In the genomic region with DNA sequence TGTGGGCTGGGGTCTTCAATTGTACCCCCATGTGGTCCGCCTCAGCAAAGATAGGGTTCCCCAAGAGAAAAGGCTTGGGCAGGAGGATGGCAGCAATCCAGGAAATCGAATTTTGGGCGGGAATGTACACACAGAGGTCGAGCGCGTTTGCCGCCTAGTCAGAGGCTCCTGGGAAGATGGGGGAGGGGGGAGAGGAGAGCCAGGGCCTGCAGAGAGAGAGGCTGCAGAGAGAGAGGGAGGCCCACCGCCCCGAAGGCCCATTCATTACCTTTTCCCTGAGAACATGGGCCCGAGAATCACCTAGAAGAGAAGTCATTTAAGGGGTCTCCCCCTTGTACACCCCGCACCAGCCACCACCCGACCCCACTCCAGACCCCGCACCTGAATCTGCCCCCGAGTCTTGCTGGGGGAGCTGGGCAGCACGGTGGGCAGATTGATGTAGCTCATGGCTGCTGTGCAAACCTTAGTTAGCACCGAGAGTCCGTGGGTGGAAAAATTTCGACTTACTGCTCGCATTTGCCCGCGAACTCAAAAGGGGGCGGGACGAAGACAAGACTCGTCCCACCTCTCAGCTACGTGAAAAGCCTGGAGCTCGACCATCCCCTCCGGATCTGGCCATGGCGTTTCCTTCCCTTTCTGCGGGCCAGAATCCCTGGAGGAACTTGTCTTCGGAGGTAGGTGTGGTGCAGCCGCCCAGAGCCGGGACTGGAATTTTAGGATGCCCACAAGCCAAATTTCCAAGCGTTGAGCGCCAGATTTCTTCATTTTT, we compare ENCODE assay signal across 8 mouse cellular contexts. TPM values are rescaled to one million over a fixed set of nuclear protein-coding genes. Genes with fewer than 3 reads are reported as not detected.
DNase-seq lines count a peak whose midpoint lies in the region; ATAC-seq and TF ChIP-seq lines count a peak whose summit lies in the region.

A gene (plus strand): TSS at position 592 of the 769 bp plus-strand sequence.
A gene (minus strand): TSS at position 760 of the 769 bp plus-strand sequence.

- TF ChIP-seq POLR2A in thymus, adult 2 months (IDR thresholded peaks at IDR 0.05; ENCODE audit: control insufficient read depth, extremely low read depth, insufficient read depth, low read length, poor library complexity) = no peak

- WGBS in liver, embryonic 13.5 days (ENCODE audit: insufficient replicate concordance) = under 1% methylated on average over 34 of the region's 34 CpGs
- WGBS in thymus, adult 2 months = under 1% methylated on average over 34 of the region's 34 CpGs

- H3K36me3 ChIP-seq in liver, embryonic 13.5 days = peaks cover 39% of the 10 kb centered on the region
- peaks cover 6% of the 10 kb centered on the region; the same call in 1 of the 2 replicates for H3K36me3 ChIP-seq in thymus, adult 2 months (ENCODE audit: control insufficient read depth, insufficient read depth, low read length)

- peak within 1 kb of the TSS; percentile 97 for H3K9ac ChIP-seq in liver, embryonic 13.5 days

- H3K9me3 ChIP-seq in liver, embryonic 13.5 days (replicated peaks) = no peaks in the 10 kb centered on the region

- peak within 1 kb of the TSS; percentile 96 for H3K4me2 ChIP-seq in liver, embryonic 13.5 days

- peak within 1 kb of the TSS; percentile 86 for H3K4me3 ChIP-seq in liver, embryonic 13.5 days (replicated peaks)
- H3K4me3 ChIP-seq in thymus, adult 2 months (ENCODE audit: control insufficient read depth, insufficient read depth, low read length) = peak within 1 kb of the TSS; percentile 54

- peak; percentile 62 for ATAC-seq in liver, embryonic 13.5 days (ENCODE audit: low read depth)

- no peak for TF ChIP-seq CTCF in thymus, adult 2 months (IDR thresholded peaks at IDR 0.05; ENCODE audit: borderline replicate concordance, control insufficient read depth, extremely low read depth, insufficient read depth, low read length, poor library complexity)

- H3K27ac ChIP-seq in liver, embryonic 13.5 days = peak within 1 kb of the TSS; percentile 95
- peak within 1 kb of the TSS; percentile 90 for H3K27ac ChIP-seq in thymus, adult 2 months (ENCODE audit: control insufficient read depth, insufficient read depth, low read length)

- H3K27me3 ChIP-seq in liver, embryonic 13.5 days = no peaks in the 10 kb centered on the region
- no peaks in the 10 kb centered on the region for H3K27me3 ChIP-seq in thymus, adult 2 months (ENCODE audit: control insufficient read depth, insufficient read depth, low read length)

- H3K4me1 ChIP-seq in liver, embryonic 13.5 days (replicated peaks) = peaks cover 89% of the 10 kb centered on the region
- peaks cover 53% of the 10 kb centered on the region for H3K4me1 ChIP-seq in thymus, adult 2 months (replicated peaks; ENCODE audit: control insufficient read depth, insufficient read depth, low read length)

- intact Hi-C loops in gastrocnemius, postnatal 36 days (cut with DNase I) = loop anchor here (1.0 to 5.0 kb wide), 4 partner anchors 35 to 593 kb away; no protein-coding TSS in a partner anchor

- peak; percentile 52 for DNase-seq in gastrocnemius, adult 18-20 months (ENCODE audit: low spot score)
- DNase-seq in gastrocnemius, adult 8-10 months (ENCODE audit: low spot score in 2 of 2) = no peak
- peak; percentile 84 for DNase-seq in c-Kit-positive CD71-positive TER-119-positive erythroid progenitor cells, embryonic 14.5 days (ENCODE audit: low spot score)
- peak; percentile 53 to 57 for DNase-seq in gastrocnemius, postnatal 36 days
- peak; percentile 91 for DNase-seq in induced T-regulatory cell, adult 2 months (ENCODE audit: low read depth)
- peak; percentile 78 for DNase-seq in liver, embryonic 13.5 days
- DNase-seq in neural tube, embryonic 10.5 days (ENCODE audit: extremely low spot score, low spot score) = peak; percentile 81
- DNase-seq in thymus, adult 2 months = peak; percentile 67

RNA-seq across cellular contexts. Expression of the first gene that starts in this region (rescaled TPM):
- 1 to 10 TPM; 2.8 to 4.5 TPM for total RNA-seq in gastrocnemius, adult 18-20 months (2021)
- 1 to 10 TPM; 2.0 to 4.6 (median 3.4) TPM for total RNA-seq in gastrocnemius, adult 8-10 months (2022)
- 1 to 10 TPM; 2.7 to 3.0 TPM for total RNA-seq in gastrocnemius, postnatal 36 days (2021)
- 7.8 and 8.8 TPM in 2 replicates for polyA plus RNA-seq in liver, embryonic 13.5 days (2015; fragmentation: Nextera tagmentation; extraction: Ambion mirVana)
- polyA plus RNA-seq in thymus, adult 2 months (2012; rRNA removed) = 17.7 and 18.2 TPM in 2 replicates

RNA-seq across cellular contexts. Expression of the second gene that starts in this region (rescaled TPM):
- 1 to 10 TPM; 3.0 to 4.7 TPM for total RNA-seq in gastrocnemius, adult 18-20 months (2021)
- total RNA-seq in gastrocnemius, adult 8-10 months (2022) = 1 to 10 TPM; 2.5 to 5.4 (median 4.1) TPM
- total RNA-seq in gastrocnemius, postnatal 36 days (2021) = 1 to 10 TPM; 4.5 TPM
- polyA plus RNA-seq in liver, embryonic 13.5 days (2015; fragmentation: Nextera tagmentation; extraction: Ambion mirVana) = 150 TPM in 2 replicates
- polyA plus RNA-seq in thymus, adult 2 months (2012; rRNA removed) = 130 and 167 TPM in 2 replicates

Comparison
In these comparisons a context has a peak if more than half of its experiments do, and no peak if none do; other contexts are left out.
1. DNase-seq: peak in gastrocnemius, adult 18-20 months (single experiment), c-Kit-positive CD71-positive TER-119-positive erythroid progenitor cells, embryonic 14.5 days (single experiment), gastrocnemius, postnatal 36 days (2 of 2), induced T-regulatory cell, adult 2 months (single experiment), liver, embryonic 13.5 days (single experiment), neural tube, embryonic 10.5 days (single experiment) and thymus, adult 2 months (single experiment); none in gastrocnemius, adult 8-10 months (0 of 2).